Mouse (Mus musculus): ENCODE data around the gene Defb45.

The Defb45 gene

DNA sequence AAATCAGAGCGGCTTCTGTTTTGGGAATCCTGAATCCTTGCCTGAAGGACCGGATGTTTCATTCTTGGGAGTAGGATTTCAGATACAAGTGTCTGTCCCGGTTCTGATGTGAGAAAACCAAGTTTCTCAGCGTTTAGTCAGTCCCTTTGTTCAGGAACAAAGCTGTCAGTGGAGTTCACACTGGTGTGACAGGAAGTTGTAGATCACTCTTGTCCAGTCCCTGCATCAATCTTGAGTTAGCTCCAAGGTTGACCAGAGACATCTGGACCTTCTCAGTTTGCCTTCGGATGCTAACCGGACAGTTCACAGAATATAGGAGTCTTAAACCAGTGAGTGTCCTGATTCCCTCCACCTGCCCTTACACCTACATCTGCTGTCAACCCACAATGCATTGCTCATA is 8.5 kb upstream of the Defb45 start:
- DNase-seq (ENCODE audit: low spot score) = no peak

DNA sequence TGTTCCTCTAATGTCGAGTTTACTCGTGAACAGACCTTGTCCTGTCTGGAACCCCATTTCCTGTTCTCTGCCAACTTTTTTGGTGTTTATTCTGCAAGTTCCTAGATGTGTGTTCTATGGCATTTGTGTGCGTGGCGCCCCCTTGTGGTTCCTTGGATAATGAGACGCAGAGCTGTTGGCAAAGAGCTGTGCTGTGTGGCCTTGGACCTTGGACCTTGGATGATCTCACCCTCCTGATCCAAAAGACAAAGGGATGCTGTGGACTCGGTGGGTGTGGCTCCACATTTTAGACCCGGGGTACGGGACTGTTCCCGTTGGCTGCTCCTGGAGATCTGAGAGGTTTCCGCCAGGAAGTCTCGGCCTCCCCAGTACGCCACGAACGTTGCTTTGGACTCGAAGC is 4.9 kb upstream of the Defb45 start, which contains the start of gene Defb36:
Gene Defb36 (plus strand): TSS at position 271 of the 400 bp plus-strand sequence.
- DNase-seq (ENCODE audit: low spot score) = peak; percentile 61

DNA sequence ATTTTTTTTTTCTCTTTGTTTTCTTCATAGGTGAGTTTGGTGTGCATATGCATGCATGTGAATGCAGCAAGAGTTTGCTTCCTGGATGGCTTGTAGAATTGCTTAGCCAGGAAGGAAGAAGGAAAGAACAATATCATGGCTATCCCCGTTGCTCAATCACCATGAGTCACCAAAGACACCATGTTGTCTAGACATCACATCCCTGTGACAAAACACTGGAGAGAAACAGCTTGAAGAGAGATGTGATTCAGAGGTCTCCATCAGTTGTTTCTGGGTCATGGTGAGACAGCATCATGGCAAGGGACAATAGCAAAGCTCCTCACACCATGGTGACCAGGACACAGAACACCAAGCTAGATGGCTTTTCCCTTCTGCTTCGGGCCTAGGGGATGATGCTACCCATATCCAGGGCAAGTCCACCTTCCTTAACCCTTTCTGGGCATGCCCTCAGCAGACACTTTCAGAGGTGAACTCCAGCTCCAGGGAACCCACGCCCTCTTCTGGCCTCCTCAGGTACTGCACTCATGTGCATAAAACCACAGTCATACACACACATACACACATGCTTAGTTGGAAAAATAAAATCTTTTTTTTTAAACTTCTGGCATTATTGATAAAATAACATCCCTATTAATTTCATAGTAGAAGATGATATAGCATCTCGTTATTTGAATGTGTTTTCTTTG is 2.2 kb upstream of the Defb45 start:
- no peak for DNase-seq (ENCODE audit: low spot score)

DNA sequence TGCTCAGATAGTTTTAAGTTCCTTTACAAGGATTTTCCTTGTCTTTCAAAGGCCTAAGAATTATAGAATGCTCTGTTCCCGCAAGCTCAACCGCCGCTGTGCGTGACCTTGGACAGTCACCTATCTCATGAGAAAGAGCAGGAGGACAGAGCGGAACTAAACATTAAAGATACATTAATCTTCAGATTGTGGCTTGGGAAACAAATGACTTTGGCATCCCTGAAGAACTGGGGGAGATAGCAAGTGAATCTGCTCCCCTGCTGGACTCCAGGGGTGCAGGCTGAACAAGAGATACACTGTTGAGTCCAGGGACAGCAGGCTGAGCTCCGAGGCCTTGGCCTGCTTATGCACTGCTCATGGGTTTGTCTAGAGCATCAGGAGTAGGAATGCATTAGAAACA is 877 bp upstream of the Defb45 start:
- no peak for DNase-seq (ENCODE audit: low spot score)

DNA sequence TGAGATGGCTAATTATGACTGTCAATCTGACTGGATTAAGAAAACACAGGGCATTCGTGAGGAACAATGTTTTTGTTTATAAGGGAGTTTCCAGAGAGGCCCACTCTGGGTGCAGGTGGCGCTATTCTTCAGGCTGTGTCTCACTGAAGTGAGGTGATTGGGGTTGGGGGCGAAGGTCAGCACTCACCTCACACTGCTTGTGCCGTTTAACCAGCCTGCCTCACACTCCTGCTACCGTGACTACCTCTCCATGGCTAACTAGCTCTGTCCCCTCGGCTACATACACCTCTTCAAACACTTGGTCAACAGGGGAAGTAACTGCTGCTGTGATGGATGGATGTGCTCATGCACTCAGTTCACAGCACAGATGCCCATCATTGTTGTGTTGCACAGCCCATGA is 10.2 kb downstream of the Defb45 start:
- DNase-seq (ENCODE audit: low spot score) = no peak

DNA sequence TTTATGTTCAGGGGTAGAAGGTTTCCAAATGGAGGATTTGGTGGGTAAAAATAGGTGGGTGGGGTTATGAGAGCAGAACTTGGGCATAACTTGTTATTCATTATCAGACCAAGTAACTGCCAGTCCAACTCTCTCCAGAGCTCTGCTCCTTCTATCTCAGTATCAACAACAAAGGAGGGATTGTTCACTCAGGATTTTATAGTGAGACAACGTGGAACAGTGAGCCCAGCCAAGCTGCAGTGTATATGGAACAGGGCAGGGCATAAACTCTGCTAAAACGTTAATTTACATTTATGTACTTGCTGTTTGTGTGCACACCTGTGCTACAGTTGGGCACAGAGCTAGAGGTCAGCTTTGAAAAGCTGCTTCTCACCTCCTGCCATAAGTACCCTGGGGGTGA is 10.7 kb downstream of the Defb45 start:
- DNase-seq (ENCODE audit: low spot score) = no peak

DNA sequence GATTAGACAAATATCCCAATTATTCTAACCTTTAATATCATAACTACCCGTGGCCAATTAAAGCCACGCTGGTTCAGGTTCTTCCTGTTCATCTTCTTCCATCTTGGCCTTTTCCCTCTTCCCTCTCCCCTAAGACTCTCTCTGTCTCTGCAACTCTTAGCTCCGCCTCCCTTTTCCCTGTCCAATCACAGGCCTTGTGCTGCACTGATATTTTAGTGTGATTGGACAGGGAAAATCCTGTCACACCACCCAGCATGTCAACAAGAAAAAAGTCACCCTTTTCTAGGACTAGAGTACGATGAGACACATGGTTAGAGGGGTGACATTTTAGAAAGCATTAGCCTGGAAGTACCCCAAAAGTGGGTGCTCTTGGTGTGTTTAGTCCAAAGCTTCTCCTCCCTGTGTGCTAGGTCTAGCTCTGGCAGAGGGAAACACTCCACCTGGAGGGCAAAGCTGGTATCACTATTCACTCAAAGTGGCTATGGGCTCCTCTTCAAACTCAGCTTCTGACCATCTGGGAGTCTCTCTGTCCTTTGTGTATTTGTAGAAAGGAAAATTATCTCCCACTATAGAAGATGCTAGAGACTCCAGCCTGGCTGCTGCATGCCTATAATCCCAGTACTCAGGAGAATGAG is 12.2 kb downstream of the Defb45 start:
- DNase-seq (ENCODE audit: low spot score) = peak; percentile 28

DNA sequence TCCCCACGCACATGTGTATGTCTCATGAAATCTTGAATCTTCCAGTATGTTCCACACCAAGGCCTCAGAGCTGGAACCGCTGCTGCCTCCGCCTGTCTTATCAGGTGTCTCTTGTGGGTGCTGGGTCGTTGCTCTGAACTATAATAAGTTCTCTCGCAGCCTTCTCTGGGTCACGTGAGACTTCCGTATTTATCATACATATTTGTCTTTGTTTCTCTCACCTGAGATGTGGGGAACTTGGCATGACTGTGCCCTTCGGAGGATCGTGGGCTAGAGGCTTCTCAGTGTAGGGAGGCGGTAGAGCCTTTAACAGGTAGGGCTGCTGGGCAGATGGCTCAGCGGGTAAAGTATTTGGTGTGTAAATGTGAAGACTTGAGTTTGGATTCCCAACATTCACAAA is 18.6 kb downstream of the Defb45 start:
- DNase-seq (ENCODE audit: low spot score) = no peak

DNA sequence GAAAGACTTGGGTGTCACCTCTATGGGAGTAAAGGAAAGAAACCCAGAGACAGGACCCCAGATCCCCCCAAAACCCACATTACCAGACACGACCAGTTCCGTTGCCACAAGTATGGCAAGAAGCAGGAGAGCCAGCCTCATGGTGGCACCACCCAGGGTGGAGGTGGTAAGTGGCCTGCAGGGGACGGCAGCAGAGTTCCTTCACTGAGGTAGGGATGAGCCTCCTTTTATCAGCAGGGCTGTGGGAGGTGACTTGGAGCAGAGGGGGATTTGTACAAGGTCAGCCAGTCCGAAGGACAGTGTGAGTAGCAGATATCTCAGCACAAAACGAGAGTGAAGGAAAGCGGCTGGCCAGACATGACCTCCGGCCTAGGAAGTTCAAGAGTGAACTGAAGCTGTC is 19.1 kb downstream of the Defb45 start, which contains the start of gene Defb19:
Gene Defb19 (minus strand): TSS at position 206 of the 400 bp plus-strand sequence.
- no peak for DNase-seq (ENCODE audit: low spot score)

DNA sequence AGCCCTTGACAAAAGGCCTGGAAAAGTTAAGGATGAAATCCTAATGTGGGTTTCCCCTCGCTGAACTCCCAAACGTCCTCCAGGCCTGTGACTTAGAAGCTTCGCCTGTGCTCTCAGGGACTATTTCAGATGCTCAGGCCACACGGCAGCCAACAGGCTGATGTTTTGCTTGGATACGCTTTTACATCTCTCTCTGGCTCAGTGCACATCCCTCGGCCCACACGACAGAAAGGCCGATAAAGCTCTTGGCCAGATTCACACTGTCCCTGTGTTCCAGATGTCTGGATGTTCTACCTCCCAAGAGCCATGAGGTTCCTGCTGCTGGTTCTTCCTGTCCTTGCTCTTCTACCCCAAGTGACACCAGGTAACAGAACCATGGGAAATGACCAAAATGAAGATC is 25.7 kb downstream of the Defb45 start:
- no peak for DNase-seq (ENCODE audit: low spot score)

DNA sequence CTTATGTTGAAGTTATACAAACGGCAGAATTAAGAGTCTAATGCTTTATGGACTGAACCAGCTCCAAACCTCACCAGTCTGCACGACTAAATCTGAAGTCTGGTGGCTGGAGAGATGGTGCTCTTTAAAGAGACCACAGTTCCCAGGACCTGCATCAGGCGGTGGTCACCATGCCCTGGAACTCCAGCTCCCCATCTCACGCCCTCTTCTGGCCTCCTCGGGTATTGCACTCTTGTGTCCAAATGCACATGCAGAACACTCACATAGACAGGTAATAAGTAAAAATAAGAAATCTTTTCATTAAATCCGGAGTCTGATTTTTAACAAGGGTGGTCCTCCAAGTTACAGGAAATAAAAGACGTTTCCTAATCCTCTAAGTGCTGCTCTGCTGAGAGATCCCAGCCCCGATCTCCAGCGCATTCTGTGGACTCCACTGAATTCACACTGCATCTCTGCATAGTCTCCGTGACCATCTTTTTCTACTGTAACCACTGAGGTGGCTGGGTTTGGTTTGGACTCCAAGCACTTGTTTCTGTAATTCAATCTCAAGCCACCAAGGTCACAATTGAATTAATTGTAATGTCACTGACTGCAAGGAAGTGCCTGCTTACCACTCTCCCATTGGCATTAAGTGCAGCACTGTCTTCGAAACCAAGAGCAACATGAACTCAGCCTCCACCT is 26.9 kb downstream of the Defb45 start, which contains the start of gene Defb21:
Gene Defb21 (plus strand): TSS at position 631 of the 681 bp plus-strand sequence.
- DNase-seq (ENCODE audit: low spot score) = no peak

DNA sequence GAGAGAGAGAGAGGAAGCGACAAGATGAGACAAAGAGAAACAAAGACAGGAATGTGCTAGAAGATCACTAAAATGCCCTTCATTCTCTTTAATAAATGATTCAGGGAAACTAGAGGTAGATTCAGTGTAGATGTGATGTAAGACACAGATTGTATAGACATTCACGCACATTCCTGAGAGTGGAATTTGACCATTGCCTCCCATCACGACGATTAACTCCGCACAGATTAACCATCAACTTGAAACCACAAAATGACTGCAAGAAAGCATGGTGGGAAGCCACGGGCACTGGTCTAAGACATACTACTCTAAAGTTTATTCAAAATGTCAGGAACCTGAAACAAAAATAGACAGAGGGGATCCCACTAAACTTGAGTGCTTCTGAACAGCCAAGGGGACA is 28.9 kb downstream of the Defb45 start:
- no peak for DNase-seq (ENCODE audit: low spot score)

DNA sequence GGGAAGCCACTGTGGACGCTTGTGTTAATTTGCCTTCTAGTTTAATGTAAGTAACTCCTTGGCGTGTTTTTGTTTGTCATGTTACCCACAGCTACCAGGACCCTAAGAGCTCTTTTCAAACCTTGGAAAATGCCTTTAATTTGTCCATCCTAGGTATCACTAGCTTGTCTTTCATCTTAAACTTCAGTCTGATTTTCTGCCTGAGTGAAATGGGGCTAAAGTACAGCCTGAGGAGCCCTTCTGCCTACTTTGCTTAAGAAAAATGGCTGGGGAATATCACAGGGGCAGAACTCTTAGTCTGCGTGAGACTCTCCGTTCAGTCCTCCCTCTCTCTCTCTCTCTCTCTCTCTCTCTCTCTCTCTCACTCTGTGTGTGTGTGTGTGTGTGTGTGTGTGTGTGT is 29.3 kb downstream of the Defb45 start:
- no peak for DNase-seq (ENCODE audit: low spot score)

DNA sequence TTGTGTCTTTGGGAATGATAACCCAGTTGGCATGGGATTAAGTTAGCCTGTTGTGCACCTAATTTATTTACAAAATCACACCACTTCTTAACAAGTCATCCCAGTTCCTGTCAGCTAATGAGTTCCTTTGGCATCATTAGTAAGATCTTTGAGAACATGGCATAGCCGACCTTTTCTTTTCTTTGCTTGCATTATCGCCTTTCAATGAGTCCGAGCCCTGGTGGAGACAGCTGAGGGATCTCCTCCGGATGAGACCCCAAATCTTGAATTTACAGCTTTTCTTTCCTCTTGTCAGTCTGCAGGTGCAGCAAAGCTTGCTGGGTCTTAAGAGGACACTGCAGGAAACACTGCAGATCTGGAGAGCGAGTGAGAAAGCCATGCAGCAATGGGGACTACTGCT is 30.2 kb downstream of the Defb45 start, which contains the start of gene Gm17416:
Gene Gm17416 (plus strand): TSS at position 301 of the 400 bp plus-strand sequence.
- no peak for DNase-seq (ENCODE audit: low spot score)

DNA sequence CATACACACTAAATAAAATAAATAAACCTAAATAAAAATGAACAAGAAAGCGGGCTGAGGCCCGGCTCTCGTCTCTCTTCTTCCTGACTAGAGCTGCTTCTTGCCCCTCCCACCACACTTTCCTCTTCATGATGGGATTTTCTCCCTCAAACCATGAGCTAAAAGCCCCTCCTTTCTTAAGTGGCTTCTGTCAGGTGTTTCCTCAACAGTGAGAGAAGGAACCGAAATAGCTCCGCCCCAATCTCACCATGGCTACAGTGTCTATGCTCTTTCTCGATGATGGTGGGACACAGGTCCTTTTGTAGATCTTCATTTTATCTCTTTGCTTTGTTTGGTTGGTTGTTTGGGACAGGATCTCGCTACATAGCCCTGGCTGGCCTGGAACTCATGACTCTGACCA is 42.5 kb downstream of the Defb45 start:
- no peak for DNase-seq (ENCODE audit: low spot score)

DNA sequence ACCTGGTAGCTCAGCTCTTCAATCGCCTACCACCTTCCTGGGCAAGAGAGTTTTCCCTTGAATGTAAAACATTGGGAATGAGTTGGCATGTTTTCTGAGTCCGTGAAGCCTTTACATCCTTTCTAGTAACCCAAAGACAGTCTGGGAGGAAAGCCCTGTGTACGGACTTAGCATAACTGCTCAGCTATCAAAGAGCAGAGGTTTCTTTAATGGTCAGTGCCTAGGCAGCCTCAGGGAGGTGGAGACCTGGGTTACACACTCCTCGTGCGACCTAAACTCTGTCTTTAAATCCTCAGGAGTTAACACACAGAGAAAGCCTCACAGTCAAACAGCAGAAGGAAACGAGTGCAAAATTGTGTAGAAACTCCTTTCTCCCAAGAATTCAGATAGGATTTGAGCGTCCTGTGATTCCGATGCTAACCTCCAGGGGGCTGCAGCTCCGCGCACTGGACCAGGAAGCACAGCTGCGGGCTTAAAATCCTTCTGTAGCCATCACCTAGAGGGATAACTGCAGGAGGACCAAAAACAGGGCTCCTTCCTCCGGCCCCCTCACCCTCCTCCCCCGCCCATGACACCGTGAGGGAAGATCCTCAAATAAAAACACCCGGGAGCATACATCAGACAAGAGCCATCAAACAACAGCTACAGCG is 45.3 kb downstream of the Defb45 start:
- peak; percentile 54 for DNase-seq (ENCODE audit: low spot score)

DNA sequence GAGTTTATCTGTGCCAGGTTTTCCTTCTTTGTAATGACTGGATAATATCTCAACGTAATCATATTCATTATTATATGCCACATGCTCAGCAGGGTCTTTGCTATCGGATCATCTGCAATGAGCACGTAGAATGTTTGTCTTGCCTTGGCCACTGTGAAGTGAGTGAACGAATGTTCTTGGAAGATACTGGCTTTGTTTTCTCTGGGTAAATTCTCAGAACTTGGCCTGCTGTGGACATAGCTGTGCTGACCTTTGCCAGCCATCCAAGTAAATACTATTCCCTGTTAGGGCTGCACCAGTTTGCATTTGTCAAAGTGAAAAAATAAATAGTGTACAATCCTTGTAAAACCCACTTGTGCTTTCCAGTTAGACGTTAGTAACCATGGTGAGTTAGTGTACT is 51.1 kb downstream of the Defb45 start:
- DNase-seq (ENCODE audit: low spot score) = peak; percentile 20

DNA sequence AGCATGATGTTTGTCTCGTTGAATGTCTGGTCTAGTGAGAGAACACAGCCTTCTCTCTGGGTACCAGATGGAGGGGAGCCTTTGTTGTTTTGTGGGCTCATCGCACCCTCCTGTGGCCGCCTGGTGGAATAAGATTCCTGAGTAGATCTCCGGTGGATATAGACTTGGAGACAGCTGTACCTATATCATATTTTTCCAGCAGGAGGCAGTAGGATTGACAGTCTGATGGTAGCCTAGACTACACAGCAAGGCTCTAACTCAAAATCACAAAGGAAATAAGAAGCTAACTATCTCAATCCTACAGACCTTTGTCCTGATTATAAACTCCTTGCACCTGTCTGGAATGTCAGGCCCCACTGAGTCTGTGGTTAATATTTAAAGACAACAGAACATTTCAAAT is 54.5 kb downstream of the Defb45 start:
- DNase-seq (ENCODE audit: low spot score) = peak; percentile 10

DNA sequence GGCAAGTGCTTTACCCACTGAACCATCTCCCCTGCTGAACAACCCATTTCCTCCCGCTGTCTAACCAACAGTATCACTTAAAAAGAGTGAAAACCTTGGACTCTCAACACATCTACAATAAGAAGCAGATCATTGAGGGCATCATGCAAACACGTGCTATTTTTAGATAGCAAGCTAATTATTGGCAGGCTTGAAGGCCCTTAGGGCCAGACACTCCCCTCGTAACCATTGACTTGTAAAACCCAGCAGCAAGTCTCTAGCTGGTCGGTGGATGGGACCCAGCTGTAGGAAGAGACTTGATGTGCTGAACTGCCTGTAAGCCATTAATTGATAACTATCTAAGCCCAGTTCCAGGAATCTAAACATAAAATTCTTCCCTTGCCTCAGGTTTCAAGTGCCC is 55.7 kb downstream of the Defb45 start:
- no peak for DNase-seq (ENCODE audit: low spot score)
